Mouse (Mus musculus) lung, embryonic 14.5 days (tissue): ENCODE results near the gene Myo9a. TPM values are rescaled to one million over a fixed set of nuclear protein-coding genes. Genes with fewer than 3 reads are reported as not detected.

Experiments
- ATAC-seq: fragments of 200-750 bp; cut with Nextera tagmentation; 2 replicates; pipeline ENCODE4 v1.8.0; 2017; ENCODE audit warnings: mild to moderate bottlenecking, moderate TSS enrichment, moderate library complexity; ENCODE audit not compliant: insufficient read depth
- DNase-seq: peaks from one replicate; pipeline ENCODE4 v3.0.0-alpha.2; 2015
- H3K27ac ChIP-seq: fragments of 300-500 bp; sonication (generic); 2 replicates; pipeline ENCODE4 v1.5.1; 2014; ENCODE audit warnings: low read depth, mild to moderate bottlenecking, moderate library complexity
- H3K27me3 ChIP-seq: fragments of 300-500 bp; sonication (generic); 2 replicates; pipeline ENCODE4 v1.6.1; 2014; ENCODE audit warnings: low read length, control low read depth; ENCODE audit not compliant: insufficient read depth
- H3K36me3 ChIP-seq: fragments of 300-500 bp; sonication (generic); 2 replicates; pipeline ENCODE4 v1.6.1; 2014; ENCODE audit warnings: control low read depth; ENCODE audit not compliant: insufficient read depth
- H3K4me1 ChIP-seq: fragments of 300-500 bp; sonication (generic); 2 replicates; pipeline ENCODE4 v1.6.1; 2014; ENCODE audit warnings: antibody characterized with exemption, control low read depth; ENCODE audit not compliant: insufficient read depth
- H3K4me2 ChIP-seq: fragments of 300-500 bp; sonication (generic); 2 replicates; pipeline ENCODE4 v1.6.1; 2014; ENCODE audit warnings: mild to moderate bottlenecking
- H3K4me3 ChIP-seq: fragments of 300-500 bp; sonication (generic); 2 replicates; pipeline ENCODE4 v1.5.1; 2014; ENCODE audit warnings: low read depth, low read length
- H3K9ac ChIP-seq: fragments of 300-500 bp; sonication (generic); 2 replicates; pipeline ENCODE4 v1.6.1; 2014
- H3K9me3 ChIP-seq: fragments of 300-500 bp; sonication (generic); 2 replicates; pipeline ENCODE4 v1.6.1; 2016; ENCODE audit warnings: low read depth, low read length, control low read depth
- CTCF ChIP-seq: IDR thresholded peaks from 2 replicates; pipeline ENCODE4 v1.5.1; 2016; ENCODE audit warnings: antibody characterized with exemption, low read depth
- WGBS: fragments of 180-500 bp; shearing (Covaris S2); extraction: QIAGEN DNeasy Blood & Tissue Kit; methylation state at CpG from one replicate; pipeline ENCODE4 v1.1.7; 2014; 5-methylcytosine and 5-hydroxymethylcytosine counted together
- polyA plus RNA-seq: library from polyadenylated mRNA; unstranded; fragments of >200 nt; fragmentation: Nextera tagmentation; extraction: Ambion mirVana; gene quantifications from 2 replicates; pipeline ENCODE4 v1.2.1, GENCODE M21; 2014

Gene Myo9a
- 17.6 and 18.8 TPM in 2 replicates for polyA plus RNA-seq

DNA sequence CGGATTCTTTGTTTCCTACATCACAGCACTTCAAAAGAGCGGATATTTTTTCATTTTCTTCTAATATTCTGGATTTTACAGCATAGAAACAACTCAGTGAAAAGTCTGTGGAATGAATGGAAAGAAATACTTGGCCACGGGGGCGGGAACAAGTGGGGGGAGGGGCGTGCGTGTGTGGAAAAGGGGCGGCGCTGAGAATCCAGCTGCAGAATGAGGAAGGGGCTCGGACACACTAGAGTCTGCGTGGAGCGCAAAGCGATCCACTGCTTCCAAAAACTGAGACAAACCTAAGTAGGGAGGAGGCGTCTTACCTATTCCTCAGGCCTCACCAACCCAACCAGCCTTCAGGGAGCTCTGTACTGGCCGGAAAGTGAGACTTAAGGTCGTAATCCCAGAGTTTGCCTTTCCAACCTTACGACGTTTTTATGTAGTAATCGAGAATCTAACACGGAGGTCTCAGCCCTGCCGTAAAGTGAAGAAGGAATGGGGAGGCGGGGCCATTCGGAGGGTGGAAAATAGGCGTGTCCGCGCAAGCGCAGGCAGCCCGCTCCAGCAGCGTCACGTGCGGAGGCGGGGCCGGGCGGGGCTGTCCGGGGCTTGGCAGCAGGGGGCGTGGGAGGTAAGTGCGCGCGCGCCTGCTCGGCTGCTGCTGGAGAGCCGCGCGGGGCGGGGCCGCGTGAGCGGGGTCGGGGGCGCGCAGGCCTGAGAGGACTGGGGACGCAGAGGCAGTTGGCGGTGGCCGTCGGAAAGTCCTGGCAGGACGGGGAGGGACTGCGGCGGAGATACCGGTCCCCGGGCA lies at the start of gene Myo9a, which contains the start of gene Senp8:
Myo9a (plus strand) TSS at position 630 of the 799 bp plus-strand sequence.
Senp8 (minus strand) TSS at position 444 of the 799 bp plus-strand sequence.
- Histone ChIP-seq H3K27ac (peak within 1 kb of the TSS; percentile 94), H3K4me1 (peaks cover 9% of the 10 kb centered on the region; the same call in 1 of the 2 replicates), H3K9ac (peak within 1 kb of the TSS; percentile 86), H3K9me3 (no peaks in the 10 kb centered on the region), H3K4me2 (peak within 1 kb of the TSS; percentile 82), H3K27me3 (no peaks in the 10 kb centered on the region), H3K4me3 (peak within 1 kb of the TSS; percentile 80), H3K36me3 (no peaks in the 10 kb centered on the region)
- under 1% methylated on average over 59 of the region's 59 CpGs for WGBS
- DNase-seq (peak; percentile 99), ATAC-seq (peak; percentile 93)
- TF ChIP-seq CTCF: no peak

DNA sequence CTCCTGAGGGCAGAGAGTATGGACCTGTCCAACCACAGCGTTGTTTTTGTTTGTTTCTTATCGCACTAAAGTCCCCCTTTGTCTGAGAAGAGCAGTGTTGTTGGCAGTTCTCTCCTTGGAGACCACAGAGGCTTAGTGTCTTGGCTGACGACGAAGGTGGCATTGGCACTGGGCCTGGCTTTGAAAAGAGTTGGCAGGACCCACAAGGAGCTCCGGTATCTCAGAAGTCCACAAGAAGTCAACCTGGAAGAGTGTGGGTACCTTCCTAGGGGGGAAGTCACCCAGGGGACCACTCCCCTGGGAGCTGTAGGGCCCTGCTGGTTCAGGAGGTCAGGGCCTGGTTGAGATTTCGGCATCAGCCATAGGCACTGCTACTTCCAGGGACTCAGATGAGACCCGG lies 49.6 kb upstream of the Myo9a start:
- Histone ChIP-seq H3K27me3 (no peaks in the 10 kb centered on the region), H3K4me3 (no peak overlapping the region), H3K4me2 (no peak overlapping the region), H3K9me3 (no peaks in the 10 kb centered on the region), H3K36me3 (no peaks in the 10 kb centered on the region), H3K27ac (no peak overlapping the region), H3K9ac (no peak overlapping the region), H3K4me1 (no peaks in the 10 kb centered on the region)
- WGBS: 83% methylated on average over 7 of the region's 7 CpGs
- DNase-seq: no peak
- TF ChIP-seq CTCF: no peak
- no peak for ATAC-seq

DNA sequence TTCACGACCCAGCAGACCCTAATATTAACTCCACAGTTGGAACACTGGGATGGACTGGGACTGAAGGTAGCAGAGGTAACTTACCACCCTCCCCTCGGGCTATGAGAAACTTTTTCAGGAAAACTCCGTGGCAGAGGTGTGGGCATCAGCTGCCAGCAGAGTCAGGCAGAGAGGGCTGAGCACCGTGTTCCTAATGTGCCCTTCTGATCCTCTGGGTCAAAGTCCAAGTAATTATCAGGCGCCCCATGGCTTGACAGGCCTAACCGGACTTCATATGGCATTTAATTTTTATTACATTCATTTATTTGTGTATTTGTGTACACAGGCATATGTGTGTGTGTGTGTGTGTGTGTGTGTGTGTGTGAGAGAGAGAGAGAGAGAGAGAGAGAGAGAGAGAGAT lies 47.6 kb upstream of the Myo9a start:
- no peak for TF ChIP-seq CTCF
- no peaks in the 10 kb centered on the region for H3K36me3 ChIP-seq
- no peak overlapping the region for H3K4me2 ChIP-seq
- no peak overlapping the region for H3K4me3 ChIP-seq
- no peaks in the 10 kb centered on the region for H3K9me3 ChIP-seq
- H3K27me3 ChIP-seq: no peaks in the 10 kb centered on the region
- ATAC-seq (no peak), DNase-seq (no peak)
- no peaks in the 10 kb centered on the region for H3K4me1 ChIP-seq
- 59% methylated on average over 6 of the region's 6 CpGs for WGBS
- H3K27ac ChIP-seq: no peak overlapping the region
- H3K9ac ChIP-seq: no peak overlapping the region

DNA sequence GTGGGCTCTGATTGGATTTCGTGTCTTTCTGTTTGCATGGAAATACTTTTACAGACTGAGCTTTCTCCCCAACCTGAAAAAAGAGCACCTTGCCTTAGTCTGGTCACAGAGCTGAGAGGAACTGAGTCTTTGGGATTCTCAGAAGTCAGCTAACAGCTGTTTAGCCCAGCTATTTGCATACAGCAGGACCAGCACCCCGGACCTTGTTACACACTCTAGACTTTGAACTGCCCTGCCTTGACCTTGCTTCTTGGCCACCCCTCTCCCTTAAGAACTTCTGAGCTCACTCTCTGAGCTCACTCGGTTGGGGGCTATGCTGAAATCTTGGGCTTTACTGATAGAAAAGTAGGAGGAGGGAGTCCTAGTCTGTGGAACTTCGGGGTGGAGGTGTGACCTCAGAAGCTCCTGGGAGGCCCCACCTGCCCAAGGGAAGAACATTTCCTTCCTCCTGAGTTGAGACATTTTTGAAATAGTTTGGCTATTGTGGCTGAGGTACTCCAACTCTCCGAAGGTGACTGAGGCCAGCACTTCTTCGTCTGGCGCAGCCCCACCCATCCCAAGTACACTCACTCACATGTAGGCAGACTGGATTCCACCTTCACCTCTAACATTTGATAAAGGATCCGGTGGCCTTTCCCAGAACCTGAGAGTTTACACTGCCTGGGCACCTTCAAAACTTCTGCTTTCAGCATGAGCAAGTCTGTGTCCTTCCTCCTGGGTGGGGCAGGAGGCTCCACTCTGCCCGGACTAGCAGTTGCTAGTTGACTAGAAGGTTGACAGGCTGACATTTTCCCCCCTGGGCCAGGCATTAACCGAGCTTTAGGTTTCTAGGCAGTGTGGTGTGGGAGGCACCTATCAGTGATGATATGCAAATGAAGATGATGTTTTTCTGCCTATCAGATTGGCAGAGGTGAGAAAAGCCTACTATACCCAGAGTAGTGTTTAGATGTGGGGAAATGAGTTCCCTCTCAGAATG lies 43.6 kb upstream of the Myo9a start:
- DNase-seq (peak; percentile 34), ATAC-seq (no peak)
- TF ChIP-seq CTCF: no peak
- 31% methylated on average over 10 of the region's 10 CpGs for WGBS
- H3K9ac ChIP-seq: no peak overlapping the region
- no peaks in the 10 kb centered on the region for H3K27me3 ChIP-seq
- no peaks in the 10 kb centered on the region for H3K9me3 ChIP-seq
- H3K36me3 ChIP-seq: no peaks in the 10 kb centered on the region
- no peak overlapping the region for H3K4me2 ChIP-seq
- H3K4me1 ChIP-seq: no peaks in the 10 kb centered on the region
- H3K4me3 ChIP-seq: no peak overlapping the region
- H3K27ac ChIP-seq: peak overlapping the region; percentile 37; the same call in 1 of the 2 replicates

DNA sequence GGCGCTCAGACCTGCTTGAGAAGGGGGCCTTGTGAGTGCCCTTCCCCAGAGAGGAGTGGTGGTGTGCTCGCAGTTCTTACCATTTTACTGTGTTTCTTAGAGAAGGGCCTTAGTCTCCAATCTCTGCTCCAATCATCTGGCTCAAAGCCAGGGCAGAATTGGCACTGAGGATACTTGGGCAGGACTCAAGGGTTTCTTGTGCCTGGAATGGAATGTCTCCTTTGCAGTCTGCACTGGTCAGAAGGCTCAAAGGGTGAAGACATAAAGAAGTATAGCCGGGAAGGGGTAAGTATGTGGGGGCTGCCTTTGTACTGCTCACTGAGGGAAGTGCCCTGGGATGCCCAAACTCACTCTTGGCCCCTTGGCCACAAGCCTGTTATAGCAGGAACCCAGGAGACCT lies 41.5 kb upstream of the Myo9a start:
- peak; percentile 73 for DNase-seq
- peak overlapping the region; percentile 25 for H3K27ac ChIP-seq
- H3K27me3 ChIP-seq: no peaks in the 10 kb centered on the region
- no peaks in the 10 kb centered on the region for H3K9me3 ChIP-seq
- H3K4me3 ChIP-seq: no peak overlapping the region
- H3K4me1 ChIP-seq: no peaks in the 10 kb centered on the region
- 67% methylated on average over 3 of the region's 3 CpGs for WGBS
- no peak for TF ChIP-seq CTCF
- peak; percentile 60; the same call in 1 of the 2 replicates for ATAC-seq
- H3K9ac ChIP-seq: no peak overlapping the region
- no peaks in the 10 kb centered on the region for H3K36me3 ChIP-seq
- no peak overlapping the region for H3K4me2 ChIP-seq

DNA sequence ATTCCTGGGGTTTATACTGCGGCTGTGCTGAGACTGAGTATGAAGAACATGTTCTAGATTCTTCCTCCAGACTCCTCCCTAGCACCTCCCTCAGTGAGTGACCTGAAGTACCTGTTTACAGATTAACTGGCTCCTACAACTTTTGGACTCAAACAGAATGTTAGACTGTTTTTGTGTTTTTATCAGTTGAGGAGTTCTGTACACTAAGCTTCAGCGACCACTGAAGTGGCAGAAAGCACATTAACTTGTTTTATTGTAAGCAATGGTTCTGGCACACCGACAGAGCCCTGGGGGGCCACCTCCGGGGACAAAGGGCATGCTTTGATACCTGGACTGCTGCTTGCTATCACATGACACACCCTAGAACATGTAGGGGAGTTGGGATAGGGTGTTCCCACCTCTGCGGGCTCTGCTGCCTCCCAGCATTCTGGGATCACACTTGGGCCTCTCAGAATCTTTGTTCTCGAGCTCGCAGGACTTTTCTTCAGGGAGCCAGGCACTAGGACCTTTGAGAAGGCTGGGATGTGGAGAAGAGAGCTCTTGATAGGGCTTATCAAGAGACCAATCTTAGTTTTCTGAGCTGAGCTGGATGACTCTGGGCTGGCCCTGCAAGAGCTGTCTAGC lies 34.3 kb upstream of the Myo9a start:
- Histone ChIP-seq H3K27me3 (no peaks in the 10 kb centered on the region), H3K4me3 (no peak overlapping the region), H3K9me3 (no peaks in the 10 kb centered on the region), H3K4me2 (no peak overlapping the region), H3K9ac (no peak overlapping the region), H3K27ac (no peak overlapping the region), H3K4me1 (no peaks in the 10 kb centered on the region), H3K36me3 (no peaks in the 10 kb centered on the region)
- TF ChIP-seq CTCF: no peak
- DNase-seq: no peak
- WGBS: 48% methylated on average over 7 of the region's 7 CpGs
- ATAC-seq: no peak
